Mouse (Mus musculus) layer of hippocampus, postnatal 25 days (tissue): ENCODE results near the gene Tubb2b. TPM values are rescaled to one million over a fixed set of nuclear protein-coding genes. Genes with fewer than 3 reads are reported as not detected.

Experiments used
- DNase-seq, 2 experiments: peaks; one replicate each; pipeline ENCODE4 v3.0.0; 2022; ENCODE audit warnings: mixed read lengths in 2 of 2, low spot score in 1 of 2; ENCODE audit errors: extremely low spot score in 1 of 2
- total RNA-seq, 2 experiments: library from RNA; stranded (reverse); gene quantifications; 2 replicates each; pipeline ENCODE4 v1.2.3; 2021

The Tubb2b gene
- 100 to 1,000 TPM; 319 to 347 TPM for total RNA-seq

DNA sequence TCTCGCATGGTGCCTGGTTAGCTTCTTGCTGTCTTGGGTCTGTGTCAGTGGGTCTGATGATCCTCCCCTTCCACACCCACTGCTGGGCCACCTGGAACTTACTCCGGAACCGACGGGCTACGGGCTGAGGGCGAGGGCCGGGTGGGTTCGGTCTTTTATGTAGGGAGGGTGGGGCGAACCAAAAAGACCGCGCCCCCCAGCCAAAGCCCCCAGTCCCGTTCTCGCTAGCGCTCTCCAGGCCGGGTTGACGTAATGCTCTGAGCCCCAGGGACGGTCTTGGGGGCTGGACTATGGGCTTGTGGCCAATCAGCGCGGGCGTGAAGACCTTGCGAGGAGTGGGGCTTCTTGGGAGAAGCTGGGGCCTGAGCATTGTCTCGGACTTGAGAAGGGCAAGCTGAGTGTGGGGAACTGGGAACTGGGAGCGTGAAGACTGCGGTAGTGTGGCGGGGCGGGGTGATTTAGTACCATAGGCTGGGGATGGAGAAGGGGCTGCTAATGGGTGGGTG, at the start of gene Tubb2b:
Gene Tubb2b (minus strand): TSS at position 241 of the 506 bp plus-strand sequence.
- DNase-seq = peak; percentile 58 to 61

DNA sequence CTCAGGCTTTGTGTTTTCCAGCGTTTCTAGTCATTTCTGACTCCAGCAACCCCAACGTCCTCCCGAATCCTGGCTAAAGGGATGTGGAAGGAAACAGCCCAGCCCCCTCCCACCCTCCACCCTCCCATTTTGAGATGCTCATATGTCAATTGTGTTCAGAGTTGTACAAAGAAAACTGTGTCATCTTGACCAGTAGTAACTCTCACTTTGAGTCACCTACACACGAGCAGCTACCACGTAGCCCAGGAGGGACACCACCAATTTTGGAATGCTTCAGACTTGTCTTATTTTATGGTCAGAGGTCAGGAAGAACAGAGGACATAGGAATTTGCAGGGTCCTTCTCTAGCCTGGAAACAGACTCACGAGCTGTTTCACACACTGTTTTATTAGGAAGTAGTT, 43.8 kb upstream of the Tubb2b start:
- DNase-seq = no peak

DNA sequence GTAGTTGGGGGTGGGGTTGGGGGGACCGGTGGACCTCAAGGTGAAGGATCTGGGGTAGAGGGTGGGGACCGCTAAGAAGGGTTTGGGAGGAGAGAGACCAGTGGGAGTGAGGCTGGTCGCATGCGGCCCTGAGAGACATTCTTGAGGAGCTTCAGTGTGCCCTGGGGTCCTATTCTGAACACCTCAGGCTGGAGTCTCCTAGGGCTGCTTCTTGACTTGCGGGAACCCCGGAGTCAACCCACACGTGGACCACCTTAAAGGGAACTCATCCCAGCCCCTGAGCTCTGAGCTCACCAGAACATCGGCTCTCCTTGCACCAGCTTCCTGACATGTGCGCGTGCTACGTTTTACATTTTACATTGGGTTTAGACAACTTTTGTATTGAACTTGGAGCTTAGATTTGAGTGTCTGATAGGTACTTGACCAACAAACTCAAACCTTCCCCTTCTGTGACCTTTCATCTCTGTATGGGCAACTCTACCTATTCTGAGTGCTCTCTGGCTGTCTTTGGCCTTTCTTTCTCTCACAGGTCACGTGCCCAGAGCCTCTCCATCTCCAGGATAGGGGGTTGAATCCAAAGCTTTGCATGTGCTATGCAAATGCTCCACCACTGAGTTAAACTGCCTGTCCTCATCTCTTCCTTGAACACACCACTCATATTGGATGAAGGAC, 33.2 kb upstream of the Tubb2b start:
- no peak for DNase-seq

DNA sequence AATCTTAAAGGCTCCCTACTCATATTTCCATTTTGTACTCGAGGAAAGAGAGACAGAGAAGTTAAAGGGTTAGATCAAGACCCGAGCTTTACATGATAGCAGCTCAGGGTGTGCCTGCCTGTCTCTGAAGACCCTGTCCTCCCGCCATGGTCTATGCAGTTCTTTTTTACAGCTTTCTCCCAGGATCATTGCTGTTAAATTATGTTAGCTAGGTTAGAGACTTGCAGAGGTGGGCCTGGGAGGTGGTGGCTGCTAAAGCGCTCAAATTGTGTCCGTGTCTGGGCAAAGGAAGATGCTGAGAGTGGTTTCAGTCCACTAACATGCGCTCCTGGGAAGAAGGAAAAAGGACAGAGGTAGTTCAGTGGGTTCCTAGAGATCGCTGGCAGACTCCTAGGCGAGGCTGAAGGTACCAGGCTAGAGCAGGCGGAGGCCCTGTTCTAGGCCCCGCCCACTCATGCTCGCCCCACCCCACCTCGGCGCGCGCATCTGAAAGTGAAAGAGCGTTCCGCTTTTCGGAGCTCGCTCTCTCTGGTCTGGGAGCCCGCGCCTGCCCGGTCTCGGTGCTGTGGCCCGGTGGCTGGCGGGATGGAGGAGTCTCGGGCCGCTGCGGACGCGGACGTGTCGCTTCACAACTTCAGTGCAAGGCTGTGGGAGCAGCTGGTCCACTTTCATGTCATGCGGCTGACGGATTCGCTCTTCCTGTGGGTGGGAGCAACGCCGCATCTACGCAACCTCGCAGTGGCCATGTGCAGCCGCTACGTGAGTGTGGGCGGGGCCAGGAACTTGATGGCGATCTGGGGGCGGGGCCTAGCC, 32.4 kb upstream of the Tubb2b start, which contains the start of gene Psmg4:
Gene Psmg4 (plus strand): TSS at position 474 of the 813 bp plus-strand sequence.
- peak; percentile 86 to 87 for DNase-seq

DNA sequence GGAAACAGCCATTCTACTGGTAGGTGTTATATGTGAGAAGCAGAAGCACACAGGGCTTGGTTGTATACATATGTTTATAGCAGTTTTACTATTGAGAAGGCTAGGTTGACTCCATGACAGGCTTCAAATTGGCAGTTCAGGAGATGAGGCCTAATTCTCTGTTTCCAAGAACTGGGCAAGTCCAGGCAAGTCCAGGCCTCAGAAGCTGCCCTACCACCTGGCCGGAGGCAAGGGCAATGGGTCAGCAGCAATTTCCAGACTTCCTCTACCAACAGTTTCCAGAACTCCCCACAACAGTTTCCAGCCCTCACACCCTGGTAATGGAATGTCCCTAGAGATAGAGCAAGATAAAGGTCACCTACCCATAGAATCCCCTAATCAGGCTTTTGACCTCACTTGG, 29.7 kb upstream of the Tubb2b start:
- no peak for DNase-seq

DNA sequence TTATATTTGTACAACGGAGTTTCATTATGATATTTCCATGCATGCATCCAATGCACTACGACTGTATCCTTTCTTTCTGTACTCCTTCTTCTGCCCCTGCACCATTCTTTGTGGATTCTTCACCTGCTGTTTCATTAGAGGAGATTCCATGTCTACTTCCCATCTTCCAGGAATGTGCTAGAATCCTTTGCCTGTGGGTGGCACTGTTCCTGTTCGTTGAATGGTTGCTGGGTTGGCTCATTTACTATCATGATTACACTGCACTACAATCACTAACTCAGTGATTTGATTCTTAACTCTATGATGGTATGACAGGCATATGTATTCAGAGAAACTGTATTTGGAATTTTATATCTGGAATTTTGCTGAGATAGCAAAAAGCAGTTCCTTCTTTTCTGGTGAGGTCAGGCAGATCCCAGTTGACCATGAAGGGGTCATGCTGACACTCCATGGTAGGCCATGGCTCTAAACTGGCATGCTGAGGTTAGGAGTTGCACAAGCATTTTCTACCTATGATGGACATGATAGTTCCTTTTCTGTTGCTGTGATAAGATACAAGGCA, 27.4 kb upstream of the Tubb2b start:
- no peak for DNase-seq

DNA sequence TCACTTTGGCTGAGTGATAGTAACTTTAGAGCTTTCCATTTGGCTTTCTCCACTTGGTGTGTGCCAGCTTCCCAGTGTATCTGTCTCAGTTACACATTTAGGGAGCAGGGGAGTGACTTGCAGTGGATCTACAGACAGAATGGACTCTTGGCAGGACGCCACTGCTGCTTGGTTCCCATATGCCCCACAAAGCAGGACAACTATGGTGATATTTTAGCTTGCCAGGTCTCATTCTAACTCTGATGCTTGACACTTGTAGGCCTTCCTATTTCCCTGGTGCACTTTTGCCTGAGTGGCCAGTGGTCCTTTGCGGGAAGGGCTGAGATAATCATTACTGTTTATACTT, 26.5 kb upstream of the Tubb2b start:
- peak in 1 of 2 experiments; percentile 38 for DNase-seq

DNA sequence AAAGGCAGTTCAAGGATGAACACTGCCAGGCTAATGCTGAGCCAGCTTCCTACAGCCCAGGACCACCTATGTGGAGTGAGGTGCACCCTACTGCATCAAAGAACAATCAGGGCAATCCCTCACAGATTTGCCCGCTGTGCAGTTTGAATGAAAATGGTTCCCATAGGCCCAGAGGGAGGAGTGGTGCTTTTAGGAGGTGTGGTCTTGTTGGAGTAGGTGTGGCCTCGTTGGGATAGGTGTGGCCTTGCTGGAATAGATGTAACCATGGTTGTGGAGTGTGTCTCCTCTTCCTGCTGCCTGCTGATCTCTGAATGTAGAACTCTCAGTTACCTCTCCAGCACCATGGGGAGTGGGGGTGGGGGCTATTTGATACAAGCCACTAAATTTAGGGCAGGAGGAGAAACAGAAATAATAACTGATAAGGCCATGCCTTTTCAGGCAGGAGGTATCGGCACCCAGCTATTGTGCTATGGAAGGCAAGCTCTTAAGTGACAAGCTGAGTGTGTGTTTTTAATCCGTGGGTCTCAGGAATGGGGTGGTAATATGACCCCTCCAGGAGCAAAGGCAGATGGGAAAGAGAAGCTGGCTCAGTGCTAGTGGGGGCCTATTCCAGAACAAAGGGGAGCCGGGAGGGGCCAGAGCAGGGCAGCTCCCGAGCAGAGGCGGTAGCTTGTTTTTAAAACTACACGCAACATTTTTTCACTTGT, 26.0 kb upstream of the Tubb2b start:
- no peak for DNase-seq

DNA sequence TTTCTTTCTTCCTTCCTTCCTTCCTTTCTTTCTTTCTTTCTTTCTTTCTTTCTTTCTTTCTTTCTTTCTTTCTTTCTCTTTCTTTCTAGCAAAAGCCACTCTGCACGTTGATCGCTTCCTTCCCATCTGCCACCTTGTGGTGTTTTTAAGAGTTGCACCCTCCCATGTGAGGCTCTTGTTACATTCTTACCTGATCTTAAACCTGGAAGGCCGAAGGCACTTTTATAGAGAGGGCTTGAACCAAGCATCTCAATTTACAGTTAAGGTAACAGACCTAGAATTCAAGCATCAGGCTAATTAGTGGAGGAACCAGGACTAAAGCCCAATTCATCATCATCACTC, 24.6 kb upstream of the Tubb2b start:
- DNase-seq = peak in 1 of 2 experiments; percentile 73

DNA sequence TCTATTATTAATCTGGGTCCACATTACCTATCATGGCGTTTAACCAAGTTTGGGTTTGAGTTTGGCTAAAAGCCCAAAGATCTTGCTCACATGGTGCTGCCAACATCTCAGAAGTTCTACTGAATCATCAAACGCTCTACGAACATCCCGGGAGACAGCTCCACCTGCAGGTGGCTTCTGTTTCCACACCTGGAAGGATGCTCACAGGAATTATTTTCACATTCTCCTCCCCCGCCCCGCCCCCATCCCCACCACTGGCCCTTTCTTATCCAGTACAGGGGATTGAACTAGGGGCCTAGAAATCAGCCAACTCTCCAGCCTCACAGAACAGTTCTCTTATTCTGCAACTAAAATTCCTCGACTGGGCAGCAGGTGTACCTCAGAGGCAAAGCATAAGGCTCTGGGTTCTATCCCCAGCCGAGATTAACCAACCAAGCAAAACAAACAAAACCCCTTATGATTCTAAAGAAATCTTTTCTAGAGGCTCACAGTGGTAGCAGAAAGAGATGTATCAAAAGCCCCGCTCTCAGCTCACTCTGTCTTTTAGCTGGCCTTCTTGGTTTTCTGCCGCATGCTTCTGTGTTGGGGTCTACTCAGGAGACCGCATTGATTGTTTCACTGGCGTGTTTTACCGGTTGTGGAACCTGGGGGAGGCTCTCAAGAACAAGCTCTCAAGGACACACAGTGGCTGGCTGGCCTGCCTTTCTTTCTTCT, 24.1 kb upstream of the Tubb2b start:
- DNase-seq = peak in 1 of 2 experiments; percentile 79

DNA sequence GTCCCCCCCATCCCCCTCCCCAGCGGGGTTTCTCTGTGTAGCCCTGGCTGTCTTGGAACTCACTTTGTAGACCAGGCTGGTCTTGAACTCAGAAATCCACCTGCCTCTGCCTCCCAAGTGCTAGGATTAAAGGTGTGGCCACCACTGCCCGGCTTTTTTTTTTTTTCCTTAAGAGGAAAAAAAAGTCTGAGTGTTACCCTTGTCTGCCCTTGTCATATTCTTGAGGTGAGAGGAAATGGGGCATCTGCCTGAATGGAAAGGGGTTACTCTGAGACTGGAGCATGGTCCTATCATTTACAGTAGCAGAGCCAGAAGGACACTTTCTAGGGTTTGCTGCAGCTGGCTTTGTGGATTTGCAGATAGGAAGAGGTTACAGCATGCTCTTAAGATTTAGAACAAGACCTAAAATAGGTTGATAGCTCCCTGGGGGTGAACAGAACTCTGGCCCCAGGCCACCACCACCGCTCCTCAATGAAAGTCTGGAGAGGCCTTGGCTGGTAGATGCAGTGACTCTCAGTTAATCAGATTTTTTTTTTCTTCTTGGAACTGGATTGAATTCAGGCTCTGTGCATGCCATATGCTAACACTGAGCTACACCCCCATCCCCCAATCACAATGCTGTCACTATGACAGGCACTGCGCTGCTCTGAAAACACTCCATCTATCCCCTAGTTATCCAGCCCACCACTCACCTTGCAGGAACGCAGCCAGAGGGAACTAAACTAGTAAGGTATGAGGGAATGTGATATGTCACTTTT, 23.2 kb upstream of the Tubb2b start:
- DNase-seq = peak in 1 of 2 experiments; percentile 17

DNA sequence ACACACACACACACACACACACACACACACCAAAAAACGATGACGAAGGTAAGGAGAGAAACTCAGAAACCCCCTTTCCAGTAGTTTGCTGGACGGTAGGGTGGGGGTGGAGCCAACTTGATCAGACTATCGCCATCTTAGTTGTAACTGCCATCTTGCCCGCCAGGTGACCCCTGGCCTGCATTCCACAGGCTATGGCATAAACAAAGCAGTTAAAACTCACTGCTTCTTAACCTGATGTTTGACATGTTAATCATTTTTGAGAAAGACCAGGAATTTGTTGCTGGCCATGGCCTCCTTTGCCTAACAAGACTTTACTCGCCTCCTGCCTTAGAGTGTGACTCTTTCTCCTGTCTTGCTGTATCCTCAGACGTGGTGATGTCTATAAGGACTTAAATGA, 22.4 kb upstream of the Tubb2b start:
- DNase-seq = no peak

DNA sequence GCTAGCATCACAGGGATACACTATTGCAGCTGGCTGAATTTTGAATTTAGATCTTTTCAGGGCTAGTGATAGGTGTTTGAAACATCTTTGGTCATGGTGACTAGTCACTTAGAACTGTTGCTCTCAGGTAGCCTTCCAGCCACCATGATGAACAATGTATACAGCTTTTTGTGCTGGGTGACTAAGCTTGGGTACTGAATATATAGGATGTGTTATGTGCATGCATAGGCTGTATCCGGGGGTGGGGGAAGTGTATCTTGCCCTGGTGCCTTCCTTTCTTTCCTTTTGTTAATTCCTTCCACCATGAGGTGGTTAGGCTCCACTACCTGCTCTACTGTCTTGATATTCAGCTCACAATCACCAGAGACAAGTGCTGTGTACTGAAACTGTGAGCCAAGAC, 21.2 kb upstream of the Tubb2b start:
- no peak for DNase-seq

DNA sequence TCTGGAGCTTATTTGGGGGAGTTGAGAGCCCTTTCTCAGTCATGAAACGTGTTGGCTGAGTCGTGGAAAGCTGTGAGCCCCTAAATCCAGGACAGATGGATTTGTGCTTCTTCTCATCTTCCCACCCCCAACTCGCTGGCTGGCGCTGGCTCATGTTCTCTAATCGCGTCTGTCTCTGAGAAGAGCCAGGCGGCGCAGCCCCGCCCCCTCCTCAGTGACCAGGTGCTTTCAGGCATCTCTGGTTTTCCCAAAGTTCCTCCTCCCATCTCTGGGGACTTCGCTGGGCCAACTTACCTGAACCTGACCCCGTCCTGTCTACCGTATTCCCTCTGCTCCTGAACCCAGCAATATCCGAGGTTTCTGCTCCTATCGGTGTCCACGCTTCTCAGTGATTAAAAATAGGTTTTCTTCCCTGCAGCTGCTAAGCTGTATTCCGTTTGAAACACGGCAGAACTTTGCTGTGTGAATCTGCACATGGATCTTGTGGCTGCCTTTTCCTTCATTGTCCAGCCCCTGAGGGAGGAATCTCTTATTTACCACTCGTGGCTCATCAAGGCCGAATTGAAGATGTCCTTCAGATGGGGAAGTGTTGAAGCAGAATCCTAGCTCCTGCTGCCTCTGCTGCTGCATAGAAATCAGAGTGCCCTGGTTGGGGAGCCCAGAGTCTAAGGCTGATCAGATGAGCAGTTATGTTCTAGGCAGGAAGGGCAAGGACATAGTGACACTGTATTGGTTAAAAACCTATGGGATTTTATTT, 20.2 kb upstream of the Tubb2b start:
- DNase-seq = peak; percentile 33 to 57

DNA sequence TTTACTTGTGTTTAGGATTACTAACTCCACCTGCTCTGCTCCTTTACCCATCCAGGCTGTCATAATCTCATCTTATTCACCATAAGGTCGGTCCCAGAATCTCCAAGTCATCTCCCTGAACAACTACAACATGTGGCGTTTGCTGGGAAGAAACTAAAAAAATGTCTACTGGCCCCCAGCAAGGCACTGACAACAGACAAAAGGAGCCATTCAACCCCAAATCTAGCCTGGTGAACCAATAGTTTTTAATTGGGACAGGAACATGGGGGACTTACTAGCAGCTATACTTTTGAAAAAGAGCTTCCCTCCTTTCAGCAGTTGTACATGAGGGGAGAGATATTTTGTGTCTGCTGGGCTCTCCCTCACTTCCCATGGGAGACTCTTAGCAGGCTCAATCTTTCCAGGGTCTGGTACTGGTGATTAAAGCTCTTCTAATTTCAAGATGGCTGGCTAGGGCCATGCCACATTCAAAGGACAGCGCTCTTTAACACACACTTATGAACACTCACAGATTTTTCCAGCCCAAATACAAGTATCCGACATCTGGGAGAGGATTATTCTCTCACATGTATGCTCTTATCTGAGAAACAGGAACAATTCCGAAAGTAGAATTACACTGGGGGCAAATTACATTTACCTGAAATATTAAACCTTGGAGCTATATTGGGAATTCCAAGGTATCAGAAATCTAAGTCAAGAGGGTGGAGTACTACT, 19.4 kb upstream of the Tubb2b start:
- peak in 1 of 2 experiments; percentile 6 for DNase-seq

DNA sequence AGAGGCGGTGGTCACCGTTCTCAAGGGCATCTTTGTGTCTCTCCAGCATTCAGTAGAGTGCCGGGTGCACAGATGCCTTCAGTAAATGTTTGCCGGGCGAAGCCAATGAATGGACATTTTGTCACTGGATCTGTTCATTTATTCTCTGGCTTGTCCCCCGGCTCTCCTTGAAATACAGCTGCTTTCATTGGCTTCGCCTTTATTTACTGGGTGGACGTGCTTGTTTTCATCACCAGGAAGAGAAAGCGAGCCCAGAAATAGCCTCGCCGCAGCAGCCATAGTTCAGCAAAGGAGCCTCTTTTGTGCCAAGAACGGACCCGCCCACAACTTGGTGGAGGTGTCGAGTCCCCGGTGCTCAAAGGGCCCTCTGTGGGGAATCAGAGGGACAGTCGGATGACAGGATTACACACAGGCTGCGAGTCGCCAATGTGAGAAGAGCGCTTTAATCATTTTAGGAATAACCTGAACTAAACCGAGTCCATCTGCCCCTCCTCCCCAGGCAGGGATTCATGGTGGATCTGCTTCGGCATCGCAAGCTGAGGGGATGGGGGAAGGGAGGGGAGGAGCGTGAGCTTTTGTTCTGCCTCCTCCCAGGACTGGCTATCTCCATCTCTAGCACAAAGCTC, 18.6 kb upstream of the Tubb2b start:
- peak; percentile 49 to 54 for DNase-seq

DNA sequence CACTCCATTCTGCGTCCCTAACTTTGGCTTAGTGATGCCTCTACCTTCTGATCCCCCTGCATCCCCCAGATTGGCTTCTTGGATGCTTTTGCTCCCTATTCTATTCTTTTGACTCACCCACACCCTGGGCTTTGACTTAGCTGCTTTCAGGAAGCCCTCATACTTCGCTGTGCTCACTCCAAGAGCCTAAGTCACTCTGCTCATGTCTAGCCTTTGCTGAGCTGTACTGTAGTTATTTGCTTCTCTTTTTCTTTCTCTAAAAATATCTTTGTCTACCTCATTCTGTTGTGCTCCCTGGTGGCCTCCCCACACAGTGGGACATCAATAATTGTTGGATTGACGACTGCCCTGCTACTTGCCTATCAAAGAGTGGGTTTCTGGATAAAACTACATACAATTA, 17.9 kb upstream of the Tubb2b start:
- DNase-seq = peak; percentile 10 to 12

DNA sequence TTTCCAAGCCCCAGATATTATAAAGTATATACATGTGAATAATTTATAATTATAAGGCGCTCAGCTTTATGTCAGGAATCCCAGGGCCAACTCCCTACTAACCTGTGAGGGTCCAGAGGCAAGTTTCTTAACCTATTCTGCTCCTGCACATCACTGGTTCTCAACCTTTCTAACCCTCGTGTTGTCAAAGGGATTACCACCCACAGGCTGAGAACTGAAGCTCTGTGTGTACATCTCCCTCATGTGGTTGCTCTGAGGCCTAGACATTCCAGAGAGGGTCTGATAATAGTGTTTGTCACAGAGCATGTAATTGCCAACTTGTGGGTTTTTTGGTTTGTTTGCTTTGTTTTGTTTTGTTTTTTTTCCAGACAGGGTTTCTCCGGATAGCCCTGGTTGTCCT, 16.6 kb upstream of the Tubb2b start:
- peak in 1 of 2 experiments; percentile 3 for DNase-seq
